Mouse (Mus musculus): ENCODE measurements around the gene Cd27.
"Not testable (repeated sequence)": the region's sequence is repeated elsewhere in the genome, so short reads cannot be mapped to it uniquely, and the experiment has no call there.

The Cd27 gene

DNA sequence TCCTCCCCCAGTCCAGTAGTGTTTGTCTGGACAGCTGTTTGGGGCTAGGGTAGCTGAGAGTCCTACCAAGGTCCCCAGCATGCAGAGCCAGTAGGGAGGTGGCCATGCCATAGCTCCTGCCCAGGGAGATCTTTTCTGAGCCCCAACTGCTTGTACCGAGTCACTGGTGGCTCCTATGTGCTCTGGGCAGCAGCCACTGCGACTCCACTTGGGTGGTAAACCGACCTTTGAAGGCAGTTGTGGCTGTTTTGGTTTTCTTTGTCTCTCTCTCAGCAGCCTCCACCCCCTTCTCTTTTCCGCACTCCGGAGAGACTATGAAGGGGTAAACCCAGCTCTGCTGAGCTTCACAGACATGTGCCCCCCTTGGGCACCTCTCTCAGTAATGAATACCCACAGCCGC is at the start of gene Cd27:
Gene Cd27 (minus strand): TSS at position 229 of the 400 bp plus-strand sequence.
- no peak for DNase-seq

- DNase-seq: no peak
These were observed 49.1 kb upstream of the Cd27 start, which contains the start of gene Tuba3a for GRCm38 (mm10) chr6:125285890-125286289. Tuba3a (minus strand) TSS chr6:125286042.

DNA sequence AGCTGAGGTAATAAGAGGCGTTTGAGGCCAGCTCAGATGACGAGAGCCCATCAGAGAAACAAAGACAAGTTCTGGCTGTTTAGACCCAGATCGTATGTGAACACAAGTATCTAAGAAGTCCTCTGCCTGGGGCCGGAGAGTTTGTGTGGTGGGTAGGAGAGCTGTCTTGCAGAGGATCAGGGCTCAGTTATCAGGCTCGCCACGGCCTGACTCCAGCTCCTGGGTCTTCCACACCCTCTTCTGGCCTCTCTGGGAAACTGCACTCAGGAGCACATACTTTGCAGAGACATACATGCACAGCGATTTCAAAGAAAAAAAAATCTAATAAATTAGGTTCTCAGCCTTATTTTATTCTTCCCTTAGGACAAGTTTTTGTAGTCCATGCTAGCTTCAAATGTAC is 47.9 kb upstream of the Cd27 start:
- no peak for DNase-seq

GRCm38 (mm10) chr6:125284250-125284649 is 47.4 kb upstream of the Cd27 start:
- DNase-seq: no peak

GRCm38 (mm10) chr6:125282721-125283120 is 45.9 kb upstream of the Cd27 start:
- DNase-seq: not testable (repeated sequence)

GRCm38 (mm10) chr6:125279729-125280128 is 42.9 kb upstream of the Cd27 start:
- no peak for DNase-seq

- peak; percentile 21 for DNase-seq
These were observed 38.2 kb upstream of the Cd27 start for GRCm38 (mm10) chr6:125274841-125275563.

DNA sequence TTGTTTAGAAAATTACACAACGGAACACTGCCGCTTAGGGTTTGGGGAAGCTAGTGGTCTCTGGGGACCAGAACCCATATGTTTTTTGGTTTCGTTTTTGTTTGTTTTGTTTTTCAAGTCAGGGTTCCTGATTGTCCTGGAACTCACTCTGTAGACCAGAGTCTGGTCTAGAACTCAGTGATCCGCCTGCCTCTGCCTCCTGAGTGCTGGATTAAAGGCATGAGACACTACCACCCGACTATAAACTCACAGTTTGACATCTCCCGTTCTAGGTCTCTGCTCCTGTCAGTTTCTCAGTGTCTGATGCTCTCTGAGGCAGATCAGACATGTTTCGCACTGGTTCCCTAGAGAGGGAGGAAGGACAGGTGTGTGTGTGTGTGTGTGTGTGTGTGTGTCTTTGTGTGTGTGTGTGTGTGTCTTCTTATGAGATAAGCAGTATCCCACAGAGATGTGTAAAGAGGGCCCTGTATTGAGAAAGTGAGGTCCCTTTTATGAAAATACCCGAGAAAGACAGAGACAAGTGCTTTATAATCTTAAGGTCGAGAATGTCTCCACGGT is 35.5 kb upstream of the Cd27 start:
- DNase-seq: no peak

DNA sequence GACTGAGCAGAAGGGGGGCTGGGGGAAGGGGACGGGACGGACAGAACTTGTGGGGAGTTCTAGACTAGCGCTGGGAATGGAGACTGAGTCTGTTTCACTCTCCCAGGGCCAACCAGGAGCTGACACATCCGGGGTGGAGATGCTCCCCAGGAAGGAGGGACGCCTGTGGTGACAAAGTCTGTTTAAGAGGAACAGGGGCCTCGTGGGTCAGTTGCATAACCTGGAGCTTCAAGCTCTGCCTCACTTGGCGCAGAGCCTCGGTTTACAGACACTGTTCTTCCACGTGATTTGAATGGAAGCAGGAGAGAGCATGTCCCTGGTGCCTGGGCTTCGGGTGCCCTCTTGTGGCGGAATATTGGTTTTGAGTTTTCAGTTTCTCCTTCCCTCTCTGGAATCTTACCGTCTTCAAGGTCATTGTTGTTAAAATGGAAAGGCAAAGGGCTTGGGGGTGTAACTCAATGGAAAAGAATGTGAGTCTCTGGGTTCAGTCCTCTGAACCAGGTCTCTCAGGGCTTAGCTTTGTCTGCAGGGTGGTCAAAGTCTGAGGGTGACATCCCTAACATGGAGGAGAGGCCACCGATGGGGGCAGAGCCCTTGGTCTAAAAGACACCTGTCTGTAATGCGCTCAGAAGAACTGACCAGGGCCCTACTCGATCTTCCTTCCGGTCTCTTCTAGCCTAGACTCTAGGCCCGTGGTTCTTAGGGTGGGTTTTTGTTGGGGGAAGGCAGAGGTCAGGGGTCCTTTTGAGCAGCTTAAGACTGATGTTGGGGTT is 34.8 kb upstream of the Cd27 start:
- DNase-seq: peak; percentile 95

DNA sequence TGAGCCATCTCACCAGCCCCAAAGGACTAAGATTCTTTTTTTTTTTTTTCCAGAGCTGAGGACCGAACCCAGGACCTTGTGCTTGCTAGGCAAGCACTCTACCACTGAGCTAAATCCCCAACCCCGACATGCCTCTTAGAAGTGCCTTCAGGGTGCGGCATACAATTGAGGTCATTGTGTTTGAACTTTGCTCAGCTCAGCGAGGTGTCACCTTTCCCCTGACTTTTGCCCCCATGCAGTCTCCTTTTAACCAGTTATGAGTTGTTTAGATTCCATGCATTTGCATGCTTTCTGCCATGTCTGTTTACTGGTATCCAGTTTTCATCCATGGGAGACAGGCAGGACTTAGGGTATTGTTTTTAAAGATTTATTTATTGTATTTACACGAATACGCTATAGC is 32.0 kb upstream of the Cd27 start:
- no peak for DNase-seq

DNA sequence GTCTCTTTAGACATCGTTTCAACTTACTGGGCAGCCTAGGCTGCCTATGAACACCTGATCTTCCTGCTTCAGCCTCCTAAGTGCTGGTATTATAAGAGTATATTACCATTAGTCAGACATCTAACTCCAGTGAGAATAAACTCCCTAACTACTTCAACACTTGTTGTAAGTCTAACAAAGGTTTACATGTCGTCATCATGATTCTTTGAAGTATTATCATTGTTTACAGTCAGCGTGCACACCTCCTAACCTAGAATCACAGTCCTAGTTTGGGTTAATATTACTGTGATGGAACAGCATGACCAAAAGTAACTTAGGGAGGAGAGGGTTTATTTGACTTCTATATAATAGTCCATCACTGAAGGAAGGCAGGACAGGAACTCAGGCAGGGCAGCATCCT is 30.7 kb upstream of the Cd27 start:
- DNase-seq: no peak

DNA sequence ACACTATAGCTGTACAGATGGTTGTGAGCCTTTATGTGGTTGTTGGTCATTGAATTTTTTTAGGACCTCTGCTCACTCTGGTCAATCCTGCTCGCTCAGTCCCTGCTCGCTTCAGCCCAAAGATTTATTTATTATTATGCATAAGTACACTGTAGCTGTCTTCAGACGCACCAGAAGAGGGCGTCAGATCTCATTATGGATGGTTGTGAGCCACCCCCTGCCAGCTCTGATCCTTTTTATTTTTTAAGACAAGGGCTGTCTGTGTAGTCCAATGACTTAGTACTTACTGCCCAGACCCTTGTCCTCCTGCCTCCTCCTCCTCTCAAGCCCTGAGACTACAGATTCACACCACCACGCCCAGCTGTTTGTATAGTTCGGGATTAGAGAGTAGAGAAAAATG is 29.8 kb upstream of the Cd27 start:
- not testable (repeated sequence) for DNase-seq

- DNase-seq: no peak
These were observed 29.3 kb upstream of the Cd27 start for GRCm38 (mm10) chr6:125266091-125266490.

DNA sequence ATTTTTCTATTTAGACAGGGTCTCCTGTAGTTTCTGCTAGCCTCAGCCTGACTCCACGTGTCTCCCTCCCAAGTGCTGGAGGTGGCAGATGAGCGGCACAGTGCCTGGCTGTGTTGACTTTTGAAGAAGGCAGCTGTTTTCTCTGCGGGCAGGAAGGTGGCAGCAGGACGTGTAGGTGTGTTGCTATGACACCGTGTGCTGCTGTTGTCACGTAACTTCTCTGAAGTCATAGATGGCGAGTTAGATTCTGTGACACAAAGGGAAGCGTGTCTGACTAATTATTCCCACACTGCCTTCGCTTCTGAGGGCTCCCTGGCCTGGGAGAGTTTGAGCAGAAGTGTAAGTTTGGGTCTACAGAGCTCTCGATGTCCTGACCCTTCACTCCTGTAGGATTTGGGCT is 28.4 kb upstream of the Cd27 start:
- peak; percentile 44 for DNase-seq

DNA sequence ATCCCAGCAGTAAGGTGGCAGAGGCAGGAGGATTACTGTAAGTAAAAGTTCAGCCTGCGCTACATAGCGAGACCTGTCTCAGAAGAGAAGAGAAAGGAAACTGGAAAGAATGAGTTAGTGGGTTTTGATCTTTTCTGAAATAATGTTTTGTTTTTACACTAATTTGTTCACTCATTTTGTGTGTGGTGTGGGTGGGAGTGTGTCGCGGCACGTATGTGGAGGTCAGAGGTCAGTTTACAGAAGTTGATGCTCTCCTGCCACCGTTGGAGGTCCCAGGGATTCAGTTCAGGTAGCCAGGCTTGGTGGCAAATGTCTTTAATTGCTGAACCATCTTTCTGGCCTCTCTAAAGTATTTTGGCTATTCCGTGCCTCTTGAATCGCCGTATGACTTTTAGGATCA is 27.4 kb upstream of the Cd27 start:
- no peak for DNase-seq

DNA sequence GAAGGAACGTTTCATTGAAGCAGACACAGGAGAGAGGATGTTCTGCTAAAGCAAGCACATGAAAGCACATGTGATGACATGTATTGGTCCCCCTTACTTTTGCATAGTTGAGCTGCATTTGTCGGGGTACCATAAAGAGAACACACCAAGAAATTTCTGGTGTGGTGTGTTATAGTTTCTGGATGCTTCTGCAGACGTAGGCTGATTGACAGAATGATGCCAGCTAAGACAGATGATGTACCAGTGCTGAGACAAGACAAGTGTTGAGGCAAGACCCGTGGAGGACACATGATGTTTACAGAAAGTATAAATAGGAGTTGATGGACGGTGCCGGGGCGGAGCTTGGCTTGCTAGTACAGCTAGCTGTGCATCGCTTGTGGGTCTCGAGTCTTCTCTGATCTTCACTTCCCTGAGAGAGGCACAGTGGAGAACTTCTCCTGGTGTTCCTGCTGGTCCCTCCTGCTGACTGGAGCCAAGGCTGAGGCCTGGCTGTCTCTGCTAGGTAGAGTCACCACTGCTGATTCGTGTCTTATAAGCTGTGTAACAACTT is 23.3 kb upstream of the Cd27 start:
- no peak for DNase-seq

DNA sequence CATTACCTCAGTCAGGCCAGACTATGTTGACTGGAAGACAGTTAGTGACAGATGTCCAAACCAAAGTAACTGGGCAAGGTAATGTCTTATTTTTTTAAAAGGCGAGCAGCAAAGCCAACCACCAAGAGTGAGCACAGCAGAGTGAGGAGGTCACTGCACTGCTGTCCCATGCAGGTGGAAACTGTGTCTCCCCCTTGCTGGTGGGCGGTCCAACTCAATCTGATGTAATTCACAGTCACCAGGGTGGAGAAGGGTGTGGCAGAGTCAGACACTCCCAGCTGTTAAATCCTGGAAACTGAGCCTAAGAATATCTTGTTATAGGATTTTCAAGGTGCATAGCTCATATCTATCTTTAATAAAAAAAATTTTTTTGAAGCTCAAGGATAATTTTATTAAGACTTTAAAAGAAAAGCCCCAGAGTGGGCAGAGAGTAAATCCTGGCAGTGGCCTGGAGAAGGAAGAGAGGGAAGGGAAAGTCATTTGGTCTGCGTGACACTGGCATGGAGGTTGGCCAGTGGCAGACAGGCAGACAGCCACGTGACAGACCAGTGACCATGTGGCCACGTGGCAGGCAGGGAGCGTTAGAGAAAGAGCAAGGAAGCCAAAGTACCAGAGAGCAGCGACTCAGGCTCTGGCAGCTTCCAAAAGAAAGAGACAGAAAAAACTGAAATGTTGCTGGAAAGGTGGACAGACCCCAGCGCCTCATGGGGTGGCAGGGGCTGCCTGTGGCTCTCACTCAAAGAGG is 19.6 kb upstream of the Cd27 start:
- DNase-seq: peak; percentile 80

DNA sequence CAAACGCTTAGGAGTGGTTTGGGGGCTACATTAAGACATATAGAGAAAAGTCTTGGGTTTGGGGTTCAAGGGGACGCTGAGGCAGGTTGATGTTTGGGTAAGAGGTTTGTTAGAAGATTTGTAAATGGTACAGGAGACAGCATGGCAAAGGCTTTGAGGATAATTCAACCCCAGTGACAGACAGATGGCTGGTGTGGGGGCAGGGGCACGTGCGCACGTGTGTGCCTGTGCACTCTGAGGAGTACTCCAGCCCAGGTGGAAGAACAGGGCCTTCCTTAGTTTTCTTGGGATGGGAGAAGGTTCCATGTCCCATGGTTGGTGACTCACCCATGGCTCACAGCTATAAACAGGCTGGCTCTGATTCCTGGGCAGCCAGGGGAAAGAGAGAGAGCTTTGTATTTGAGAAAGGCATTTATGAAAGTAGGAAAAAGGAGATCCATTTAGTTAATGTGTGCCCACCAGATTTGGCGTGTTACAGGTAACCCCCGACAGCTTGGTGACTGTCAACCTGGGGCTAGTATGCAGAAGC is 18.8 kb upstream of the Cd27 start:
- DNase-seq: no peak

DNA sequence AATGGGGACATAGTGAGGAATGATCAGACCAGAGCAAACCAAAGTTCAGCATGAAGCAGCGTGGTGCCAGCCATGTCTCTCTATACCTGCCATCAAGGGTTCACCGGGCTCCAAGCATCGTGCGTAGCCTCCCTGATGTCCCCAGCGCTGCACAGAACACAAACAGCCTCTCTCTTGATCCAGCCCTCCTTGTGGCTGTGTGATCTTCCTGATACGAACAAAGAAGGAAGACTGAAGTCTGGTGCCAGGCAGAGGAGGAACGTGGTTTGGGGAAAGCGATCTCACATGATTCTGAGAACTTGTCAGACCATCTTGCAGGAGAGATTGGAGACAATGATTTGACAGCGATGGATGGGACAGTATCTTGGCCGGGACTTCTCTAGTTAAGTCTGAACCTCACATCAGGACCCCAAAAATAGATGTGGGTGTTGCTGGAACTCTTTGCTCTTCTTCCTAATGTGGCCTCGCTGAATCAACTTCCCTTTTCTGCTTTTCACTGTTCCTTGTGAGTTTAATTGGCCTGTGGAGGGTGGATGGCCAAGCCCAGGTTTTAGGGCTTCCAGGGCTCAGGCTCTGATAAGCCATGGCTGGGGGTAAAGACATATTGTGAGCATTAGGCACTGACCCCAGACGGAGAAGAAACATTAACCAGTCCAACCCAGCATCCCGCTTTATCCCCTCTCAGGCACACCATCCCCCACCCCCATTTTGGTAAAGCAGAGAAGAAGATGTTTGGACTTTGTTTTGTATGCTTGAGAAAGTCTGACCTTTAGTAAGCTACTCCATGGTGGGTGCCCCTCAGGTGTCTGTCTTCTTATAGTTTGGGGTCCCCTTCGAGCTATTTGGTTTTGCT is 17.3 kb upstream of the Cd27 start:
- peak; percentile 48 for DNase-seq

DNA sequence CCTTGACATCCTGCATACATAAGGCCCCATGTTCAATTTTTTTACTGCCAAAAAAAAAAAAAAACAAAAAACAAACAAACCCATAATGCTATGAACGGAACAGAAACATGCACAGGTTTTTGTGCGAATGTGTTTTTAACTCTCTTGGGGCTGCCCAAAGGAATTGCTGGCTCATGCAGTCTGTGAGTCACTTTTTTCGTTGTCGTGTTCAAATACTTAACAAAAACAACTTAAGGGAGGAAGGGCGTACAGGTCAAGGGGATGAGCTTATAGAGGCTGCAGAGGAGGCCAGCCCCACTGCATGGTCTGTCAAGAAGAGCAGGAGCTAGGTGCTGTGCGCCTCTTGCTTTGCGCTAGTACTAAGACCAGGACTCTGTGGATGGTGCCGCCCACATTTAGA is 15.9 kb upstream of the Cd27 start:
- DNase-seq: no peak

DNA sequence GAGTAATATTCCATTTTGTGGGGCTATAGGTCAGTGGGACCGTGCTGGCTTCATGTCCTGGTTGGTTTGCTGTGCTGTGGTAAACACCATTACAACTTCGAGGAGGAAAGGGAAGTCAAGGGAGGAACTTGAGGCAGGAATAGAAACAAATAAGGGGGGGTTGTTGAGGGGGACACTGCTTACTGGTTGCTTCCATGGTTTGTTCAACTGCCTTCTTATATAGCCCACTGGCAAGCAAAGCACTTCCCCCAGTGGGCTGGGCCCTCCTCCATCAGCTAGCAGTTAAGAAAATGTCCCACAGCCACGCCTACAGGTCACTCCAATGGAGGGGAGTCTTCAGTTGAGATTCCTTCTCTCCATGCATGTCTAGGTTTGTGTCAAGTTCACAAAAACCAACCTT is 15.5 kb upstream of the Cd27 start:
- DNase-seq: peak; percentile 75

DNA sequence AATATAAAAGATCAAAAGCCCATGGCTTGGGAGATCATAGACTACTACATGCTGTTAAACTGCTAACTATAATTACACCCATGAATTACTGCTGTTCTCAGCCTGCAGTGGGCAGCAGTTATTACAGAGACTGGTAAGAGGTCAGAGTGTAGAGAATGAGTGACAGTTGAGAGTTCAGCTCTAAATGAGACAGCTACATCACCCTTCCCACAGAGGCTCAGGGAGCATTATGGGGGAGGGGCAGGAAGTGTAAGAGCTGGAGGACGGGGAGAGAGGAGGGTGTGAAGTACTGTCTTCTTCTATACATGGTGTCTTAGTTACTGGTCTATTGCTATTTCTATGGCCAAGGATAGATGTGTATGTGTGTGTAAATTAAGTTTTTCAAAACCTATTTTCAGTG is 7.7 kb upstream of the Cd27 start:
- DNase-seq: no peak

All from layer of hippocampus, adult 9-11 months (tissue).